Mouse (Mus musculus) embryonic fibroblast, embryonic 13.5 days (primary cell): ENCODE data around the gene Nsl1. TPM values are rescaled to one million over a fixed set of nuclear protein-coding genes. Genes with fewer than 3 reads are reported as not detected.

Experiments used
- H3K27ac ChIP-seq: 2 replicates; pipeline ENCODE4 v1.5.1; 2012; ENCODE audit warnings: low read length, control low read depth, inconsistent platforms; ENCODE audit not compliant: insufficient read depth
- H3K4me1 ChIP-seq: 2 replicates; pipeline ENCODE4 v1.6.1; 2011; ENCODE audit warnings: low read length; ENCODE audit not compliant: control insufficient read depth, insufficient read depth
- H3K4me3 ChIP-seq: 2 replicates; pipeline ENCODE4 v1.5.1; 2011; ENCODE audit warnings: mild to moderate bottlenecking, control low read depth, low read length; ENCODE audit not compliant: insufficient read depth
- CTCF ChIP-seq: IDR thresholded peaks from 2 replicates; pipeline ENCODE4 v1.5.1; 2011; ENCODE audit warnings: mild to moderate bottlenecking, control low read depth, low read length, moderate library complexity, borderline replicate concordance; ENCODE audit not compliant: insufficient read depth
- POLR2A ChIP-seq: IDR thresholded peaks from 2 replicates; pipeline ENCODE4 v1.6.1; 2011; ENCODE audit warnings: low read depth, mild to moderate bottlenecking, control low read depth, low read length, moderate library complexity
- polyA plus RNA-seq: library from polyadenylated mRNA; stranded (reverse); fragments of >200 nt; gene quantifications from 2 replicates; pipeline ENCODE4 v1.2.4, GENCODE M21; 2011; ENCODE audit warnings: low read depth; ENCODE audit not compliant: missing spikeins, insufficient read length

The Nsl1 gene
- polyA plus RNA-seq, 1 experiment = 11.7 TPM

DNA sequence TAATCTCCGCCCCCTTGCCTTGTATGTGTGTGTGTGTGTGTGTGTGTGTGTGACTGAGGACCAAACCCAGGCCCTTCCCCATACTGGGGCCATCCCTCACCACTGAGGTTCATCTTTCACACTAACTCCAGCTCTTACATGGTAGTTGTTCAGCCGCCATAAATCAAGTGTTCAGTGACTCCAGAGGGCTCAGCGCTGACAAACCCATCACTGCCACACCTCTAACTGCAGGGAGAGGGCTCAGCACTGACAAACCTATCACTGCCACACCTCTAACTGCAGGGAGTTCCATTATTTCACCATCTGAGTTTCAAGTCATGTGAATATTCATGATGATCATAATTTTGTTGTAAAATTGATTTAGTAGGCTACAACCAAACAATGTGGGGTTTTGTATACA is 9.3 kb upstream of the Nsl1 start:
- no peak for TF ChIP-seq CTCF
- no peak for TF ChIP-seq POLR2A
- H3K4me3 ChIP-seq = no peak overlapping the region
- H3K4me1 ChIP-seq = peaks cover 4% of the 10 kb centered on the region
- H3K27ac ChIP-seq = no peak overlapping the region

DNA sequence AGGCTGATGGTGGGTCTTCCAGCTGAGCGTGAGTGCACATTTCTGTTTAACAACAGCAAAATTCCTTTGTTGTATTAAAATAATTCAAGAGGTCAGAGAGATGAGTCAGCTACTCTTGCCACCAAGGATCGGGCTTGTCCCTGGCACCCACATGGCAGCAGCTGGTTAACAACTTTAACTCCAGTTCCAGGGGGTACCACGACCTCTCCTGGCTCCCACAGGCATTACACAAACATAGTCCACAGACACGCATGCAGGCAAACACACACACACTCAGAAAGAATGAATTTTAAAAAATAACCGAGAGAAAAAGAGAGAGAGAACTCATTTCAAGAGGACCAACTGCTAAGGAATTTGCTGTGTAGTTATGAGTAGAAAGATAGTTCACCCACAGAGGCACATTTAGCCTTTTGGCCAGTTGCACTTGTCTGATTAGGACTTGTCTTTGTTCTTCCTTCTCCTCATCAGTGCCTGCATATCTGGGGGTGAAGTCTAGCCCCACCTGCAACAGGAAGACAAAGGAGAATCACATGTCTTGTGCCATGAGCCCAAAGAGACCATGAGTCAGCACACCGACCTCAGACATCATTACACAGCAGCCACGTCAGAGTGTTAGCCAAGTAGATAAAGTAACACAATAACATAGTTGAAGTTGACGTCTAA is 7.8 kb upstream of the Nsl1 start:
- H3K27ac ChIP-seq = no peak overlapping the region
- peaks cover 4% of the 10 kb centered on the region for H3K4me1 ChIP-seq
- no peak overlapping the region for H3K4me3 ChIP-seq
- TF ChIP-seq CTCF = peak; percentile 43; the same call in 1 of the 2 replicates
- TF ChIP-seq POLR2A = no peak

DNA sequence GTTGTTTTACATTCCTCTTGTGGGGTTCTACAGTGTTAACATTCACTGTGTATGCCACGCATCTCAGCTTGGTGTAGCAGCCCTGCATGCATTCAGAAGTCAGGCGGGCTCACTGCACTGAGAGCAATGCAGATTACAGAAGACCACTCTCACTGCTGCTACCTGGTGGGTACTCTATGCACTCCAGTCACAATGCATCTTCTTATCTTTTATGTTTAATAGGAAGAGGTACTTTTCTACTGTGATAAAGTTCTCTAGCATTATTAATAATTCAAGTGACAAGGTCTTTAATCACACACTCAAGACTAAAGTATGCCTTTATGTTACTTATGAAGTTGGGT is 7.3 kb upstream of the Nsl1 start:
- Histone ChIP-seq H3K27ac (no peak overlapping the region), H3K4me1 (peaks cover 4% of the 10 kb centered on the region), H3K4me3 (no peak overlapping the region)
- TF ChIP-seq CTCF = 0 out of 2 replicates have a peak, but pooled peaks have one; percentile 3
- no peak for TF ChIP-seq POLR2A

DNA sequence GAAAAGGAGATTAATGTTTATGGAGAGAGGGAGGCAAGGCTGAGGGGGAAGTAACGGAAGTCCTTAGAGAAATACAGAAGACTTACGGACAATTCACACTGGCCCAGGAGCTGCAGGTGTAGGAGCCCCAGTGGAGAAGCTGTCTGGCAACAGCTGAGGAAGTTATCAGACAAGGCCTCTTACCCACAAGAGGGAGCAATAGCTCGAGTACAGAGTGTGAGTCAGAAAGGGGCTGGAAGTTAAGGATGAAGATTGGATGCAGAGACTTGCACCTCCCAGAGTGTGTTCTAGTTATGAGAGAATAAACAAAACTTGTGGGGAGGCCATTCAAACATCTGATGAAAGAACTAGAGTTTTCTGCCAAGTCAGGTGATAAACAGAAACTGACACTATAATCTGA is 5.4 kb upstream of the Nsl1 start:
- Histone ChIP-seq H3K4me1 (peaks cover 4% of the 10 kb centered on the region), H3K4me3 (no peak overlapping the region), H3K27ac (no peak overlapping the region)
- TF ChIP-seq CTCF (no peak), POLR2A (no peak)

DNA sequence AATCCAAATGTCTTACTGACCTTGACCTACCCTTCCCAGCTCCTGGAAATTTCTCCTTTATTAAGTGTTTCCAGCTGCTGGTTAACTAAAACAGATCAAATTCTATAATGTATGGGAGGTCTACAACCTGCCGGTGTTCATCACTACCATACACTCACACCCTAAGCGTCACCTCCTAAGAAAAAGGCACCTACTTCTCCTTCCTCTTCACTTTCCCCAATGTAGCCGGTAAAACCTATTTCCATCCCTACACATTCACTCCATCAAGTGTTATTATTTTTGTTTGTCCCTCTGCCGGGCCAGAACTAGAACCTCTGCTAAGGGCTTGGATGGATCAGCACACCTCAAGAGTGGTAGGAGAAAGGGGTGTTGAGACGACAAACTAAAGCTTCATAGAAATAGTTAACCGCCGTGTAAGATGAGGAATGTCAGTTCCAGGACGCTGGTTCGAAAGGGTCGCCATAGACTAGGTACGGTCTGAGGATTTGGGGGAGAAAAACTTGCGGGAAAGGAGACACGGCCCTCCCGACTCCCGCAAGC is 501 bp upstream of the Nsl1 start:
- no peak overlapping the region for H3K27ac ChIP-seq
- H3K4me1 ChIP-seq = no peaks in the 10 kb centered on the region; the same call in 1 of the 2 replicates
- H3K4me3 ChIP-seq = peak overlapping the region; percentile 49
- TF ChIP-seq POLR2A = no peak
- TF ChIP-seq CTCF = no peak

DNA sequence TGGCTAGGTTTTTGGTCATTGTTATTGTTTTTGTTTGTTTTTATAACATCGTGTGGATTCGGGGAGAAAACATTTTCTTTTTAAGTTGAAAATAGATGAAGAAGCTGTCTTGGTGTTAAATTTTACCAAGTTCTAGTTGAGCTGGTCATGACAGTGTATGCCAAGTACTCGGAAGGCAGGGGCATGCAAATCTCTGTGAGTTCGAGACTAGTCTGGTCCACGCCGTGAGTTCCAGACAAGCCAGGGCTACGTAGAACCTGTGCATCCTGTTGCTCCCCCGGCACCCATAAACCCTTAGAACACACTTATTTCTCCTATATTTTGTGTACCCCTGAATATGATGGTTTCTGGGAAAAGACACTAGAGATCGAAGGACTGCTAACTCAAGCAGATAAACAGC is 888 bp downstream of the Nsl1 start:
- TF ChIP-seq POLR2A = no peak
- TF ChIP-seq CTCF = no peak
- no peaks in the 10 kb centered on the region for H3K4me1 ChIP-seq
- H3K27ac ChIP-seq = no peak overlapping the region
- peak overlapping the region; percentile 77 for H3K4me3 ChIP-seq

DNA sequence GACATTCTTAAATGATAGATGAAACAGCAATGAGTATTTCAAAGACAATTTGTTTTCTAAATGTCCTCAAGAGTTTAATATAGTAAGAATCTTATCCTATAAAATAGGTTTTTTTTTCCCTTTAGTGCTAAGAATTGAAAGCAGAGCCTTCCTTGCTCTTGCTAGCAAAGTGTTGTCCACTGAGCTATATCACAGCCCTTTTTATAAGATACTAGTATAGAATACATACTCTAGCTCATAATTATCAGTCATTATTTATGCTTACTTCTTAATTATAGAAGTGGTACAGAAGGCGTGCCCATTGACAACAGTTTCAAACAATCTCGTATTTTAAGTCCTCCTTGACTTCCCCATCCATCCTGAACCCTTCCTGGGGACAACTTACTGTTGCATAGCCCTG is 1.7 kb downstream of the Nsl1 start:
- H3K4me1 ChIP-seq = no peaks in the 10 kb centered on the region
- no peak overlapping the region for H3K27ac ChIP-seq
- TF ChIP-seq CTCF (no peak), POLR2A (no peak)
- no peak overlapping the region for H3K4me3 ChIP-seq

GRCm38 (mm10) chr1:191065188-191065587 is 2.4 kb downstream of the Nsl1 start:
- no peak overlapping the region for H3K27ac ChIP-seq
- TF ChIP-seq POLR2A (no peak), CTCF (no peak)
- no peaks in the 10 kb centered on the region for H3K4me1 ChIP-seq
- no peak overlapping the region for H3K4me3 ChIP-seq

- Histone ChIP-seq H3K4me3 (no peak overlapping the region), H3K4me1 (no peaks in the 10 kb centered on the region)
Observed at GRCm38 (mm10) chr1:191068377-191068776, 5.6 kb downstream of the Nsl1 start.

DNA sequence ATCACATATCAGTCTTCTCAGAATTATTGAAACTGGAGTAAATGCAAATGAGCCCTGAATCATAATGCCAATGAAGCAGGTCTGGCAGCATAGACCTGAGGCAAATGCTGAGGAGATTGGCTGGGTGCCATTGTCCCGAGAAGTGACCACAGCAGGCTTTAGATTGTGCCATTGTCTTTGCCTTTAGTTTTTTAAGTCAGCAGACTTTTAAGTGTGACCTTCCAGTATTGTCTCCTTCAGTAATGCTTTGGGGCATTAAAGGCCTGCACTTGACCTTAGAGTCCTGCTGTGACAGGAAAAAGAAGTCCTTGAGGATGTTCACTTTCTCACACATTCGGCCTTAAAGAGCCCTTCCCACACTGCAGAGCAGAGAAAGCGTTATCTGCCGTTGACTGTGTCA is 7.4 kb downstream of the Nsl1 start:
- Histone ChIP-seq H3K4me1 (peaks cover 3% of the 10 kb centered on the region; the same call in 1 of the 2 replicates), H3K4me3 (no peak overlapping the region), H3K27ac (no peak overlapping the region)
- TF ChIP-seq POLR2A (no peak), CTCF (no peak)

More at GRCm38 (mm10) chr1:191068377-191068776, 5.6 kb downstream of the Nsl1 start:
- no peak overlapping the region for H3K27ac ChIP-seq
- TF ChIP-seq POLR2A = no peak
- TF ChIP-seq CTCF = peak; percentile 7; the same call in 1 of the 2 replicates

DNA sequence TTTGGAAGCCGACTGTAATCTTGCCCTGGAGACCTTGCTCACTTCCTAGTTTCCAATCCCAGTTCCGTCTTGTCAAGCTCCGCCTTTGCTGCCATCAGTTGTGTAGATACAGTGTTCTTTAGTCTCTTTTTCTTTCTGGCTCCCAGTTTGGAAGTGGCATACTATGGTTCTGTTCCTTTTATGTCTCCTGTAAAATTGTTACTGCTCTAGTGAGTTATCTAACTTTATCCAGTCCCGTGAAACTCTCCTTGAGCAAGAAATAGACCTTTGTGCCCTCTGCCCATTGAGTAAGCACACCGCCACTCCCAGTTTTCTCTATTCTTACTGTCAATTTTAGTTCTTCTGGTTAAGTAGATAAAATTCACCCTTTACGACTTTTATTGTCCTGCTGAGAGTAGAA is 8.8 kb downstream of the Nsl1 start:
- no peak overlapping the region for H3K4me3 ChIP-seq
- no peak overlapping the region for H3K27ac ChIP-seq
- TF ChIP-seq POLR2A = no peak
- no peak for TF ChIP-seq CTCF
- peaks cover 5% of the 10 kb centered on the region for H3K4me1 ChIP-seq
